Mouse (Mus musculus) kidney, adult 9 months (tissue): Measurements from ENCODE around the gene Rab15.
A peak's percentile ranks its signal among the peaks of the same experiment; 100 is the strongest.
"Not testable (repeated sequence)": the region's sequence is repeated elsewhere in the genome, so short reads cannot be mapped to it uniquely, and the experiment has no call there.

Experiments
- DNase-seq: peaks from one replicate; pipeline ENCODE4 v3.0.0; 2022

Gene Rab15

GRCm38 (mm10) chr12:76818120-76818519 lies 4.6 kb downstream of the Rab15 start:
- peak; percentile 67 for DNase-seq

- DNase-seq: no peak
These were observed 5.5 kb downstream of the Rab15 start for GRCm38 (mm10) chr12:76817176-76817575.

GRCm38 (mm10) chr12:76816720-76817119 lies 6.0 kb downstream of the Rab15 start:
- no peak for DNase-seq

GRCm38 (mm10) chr12:76814120-76814519 lies 8.6 kb downstream of the Rab15 start:
- no peak for DNase-seq

- DNase-seq: no peak
These were observed 9.2 kb downstream of the Rab15 start for GRCm38 (mm10) chr12:76813543-76813942.

GRCm38 (mm10) chr12:76811006-76811405 lies 11.7 kb downstream of the Rab15 start:
- DNase-seq: no peak

GRCm38 (mm10) chr12:76810491-76810890 lies 12.2 kb downstream of the Rab15 start:
- no peak for DNase-seq

- DNase-seq: no peak
These were observed 14.9 kb downstream of the Rab15 start for GRCm38 (mm10) chr12:76807796-76808195.

- DNase-seq: no peak
These were observed 17.5 kb downstream of the Rab15 start for GRCm38 (mm10) chr12:76805056-76805811.

- peak; percentile 63 for DNase-seq
These were observed 18.9 kb downstream of the Rab15 start for GRCm38 (mm10) chr12:76803700-76804252.

- no peak for DNase-seq
These were observed 19.7 kb downstream of the Rab15 start for GRCm38 (mm10) chr12:76803028-76803427.

GRCm38 (mm10) chr12:76798008-76798720 lies 24.5 kb downstream of the Rab15 start:
- DNase-seq: no peak

GRCm38 (mm10) chr12:76796938-76797539 lies 25.7 kb downstream of the Rab15 start:
- DNase-seq: no peak

GRCm38 (mm10) chr12:76795350-76795749 lies 27.4 kb downstream of the Rab15 start, which contains the start of gene Gpx2:
Gene Gpx2 (minus strand): TSS chr12:76795554.
- DNase-seq: no peak

- DNase-seq: not testable (repeated sequence)
These were observed 30.2 kb downstream of the Rab15 start for GRCm38 (mm10) chr12:76792540-76792939.

- no peak for DNase-seq
These were observed 32.1 kb downstream of the Rab15 start for GRCm38 (mm10) chr12:76790446-76791084.

- no peak for DNase-seq
These were observed 38.6 kb downstream of the Rab15 start for GRCm38 (mm10) chr12:76784056-76784619.

GRCm38 (mm10) chr12:76780639-76781468 lies 41.9 kb downstream of the Rab15 start:
- no peak for DNase-seq

- DNase-seq: no peak
These were observed 42.8 kb downstream of the Rab15 start for GRCm38 (mm10) chr12:76779951-76780350.

GRCm38 (mm10) chr12:76778305-76779083 lies 44.2 kb downstream of the Rab15 start:
- DNase-seq: no peak

- no peak for DNase-seq
These were observed 44.9 kb downstream of the Rab15 start for GRCm38 (mm10) chr12:76777845-76778244.
